Mouse (Mus musculus) erythroid progenitor cell, adult 5-6 weeks (primary cell): ENCODE measurements around the gene Cog2. TPM values are rescaled to one million over a fixed set of nuclear protein-coding genes. Genes with fewer than 3 reads are reported as not detected.

Source experiments
- ATAC-seq: replicated peaks from 2 replicates; pipeline ENCODE4 v1.8.0; 2016; ENCODE audit warnings: moderate number of reproducible peaks, mild to moderate bottlenecking, moderate TSS enrichment, inconsistent platforms; ENCODE audit not compliant: poor library complexity, low FRiP score, severe bottlenecking
- total RNA-seq, 2 experiments: library from RNA; stranded (forward) in 1 of 2; stranded (reverse) in 1 of 2; fragments of 150-400 nt in 1 of 2; fragments of 186-747, 209-891 nt in 1 of 2; gene quantifications; 2 replicates each; pipeline versions ENCODE4 v1.2.3 to v1.2.4; 2015 to 2017; ENCODE audit warnings: low replicate concordance in 2 of 2

The Cog2 gene
- total RNA-seq, 2 experiments from 2014 or later, result 6.7 to 14.5 TPM

GRCm38 (mm10) chr8:124509156-124509555 lies 11.4 kb upstream of the Cog2 start:
- no peak for ATAC-seq

GRCm38 (mm10) chr8:124516039-124516438 lies 4.5 kb upstream of the Cog2 start:
- ATAC-seq, result no peak

GRCm38 (mm10) chr8:124516525-124516924 lies 4.0 kb upstream of the Cog2 start:
- no peak for ATAC-seq

GRCm38 (mm10) chr8:124517142-124517541 lies 3.4 kb upstream of the Cog2 start:
- no peak for ATAC-seq

- ATAC-seq, result no peak
Observed at GRCm38 (mm10) chr8:124521946-124522345, 1.4 kb downstream of the Cog2 start.

- no peak for ATAC-seq
Observed at GRCm38 (mm10) chr8:124526261-124526660, 5.7 kb downstream of the Cog2 start.

- no peak; the same call in 1 of the 2 replicates for ATAC-seq
Observed at GRCm38 (mm10) chr8:124530076-124530475, 9.5 kb downstream of the Cog2 start.

- ATAC-seq, result no peak
Observed at GRCm38 (mm10) chr8:124530556-124530955, 10.0 kb downstream of the Cog2 start.

GRCm38 (mm10) chr8:124530996-124531395 lies 10.4 kb downstream of the Cog2 start:
- no peak for ATAC-seq

GRCm38 (mm10) chr8:124532626-124533025 lies 12.1 kb downstream of the Cog2 start:
- no peak for ATAC-seq

- no peak for ATAC-seq
Observed at GRCm38 (mm10) chr8:124535451-124535850, 14.9 kb downstream of the Cog2 start.

GRCm38 (mm10) chr8:124540906-124541305 lies 20.3 kb downstream of the Cog2 start:
- no peak for ATAC-seq

- no peak for ATAC-seq
Observed at GRCm38 (mm10) chr8:124542001-124542400, 21.4 kb downstream of the Cog2 start.

GRCm38 (mm10) chr8:124543272-124543671 lies 22.7 kb downstream of the Cog2 start:
- ATAC-seq, result no peak

- ATAC-seq, result no peak
Observed at GRCm38 (mm10) chr8:124546371-124546770, 25.8 kb downstream of the Cog2 start.

GRCm38 (mm10) chr8:124546815-124547214 lies 26.2 kb downstream of the Cog2 start:
- no peak for ATAC-seq

- ATAC-seq, result no peak
Observed at GRCm38 (mm10) chr8:124547269-124547668, 26.7 kb downstream of the Cog2 start.

GRCm38 (mm10) chr8:124548187-124548586 lies 27.6 kb downstream of the Cog2 start:
- no peak for ATAC-seq

GRCm38 (mm10) chr8:124551011-124551661 lies 30.6 kb downstream of the Cog2 start:
- ATAC-seq, result no peak

- no peak for ATAC-seq
Observed at GRCm38 (mm10) chr8:124555113-124555750, 34.7 kb downstream of the Cog2 start.

- ATAC-seq, result no peak
Observed at GRCm38 (mm10) chr8:124556164-124556563, 35.6 kb downstream of the Cog2 start.

- no peak for ATAC-seq
Observed at GRCm38 (mm10) chr8:124556658-124557057, 36.1 kb downstream of the Cog2 start.
